Mouse (Mus musculus) forebrain, embryonic 12.5 days (tissue): ENCODE measurements at regions not wholly inside any gene's neighbourhood (a gene's known extent, or its start where the extent isn't known, plus 50 kb on each side); places are given as distances from the start of the nearest gene placed in this dataset.

ENCODE experiments used
- ATAC-seq: fragments of 200-750 bp; cut with Nextera tagmentation; 2 replicates; pipeline ENCODE4 v1.8.0; 2017; ENCODE audit warnings: moderate TSS enrichment; ENCODE audit not compliant: low FRiP score
- H3K27ac ChIP-seq: fragments of 300-500 bp; sonication (generic); 2 replicates; pipeline ENCODE4 v1.5.1; 2016; ENCODE audit warnings: mild to moderate bottlenecking
- H3K27me3 ChIP-seq: fragments of 300-500 bp; sonication (generic); 2 replicates; pipeline ENCODE4 v1.6.1; 2016; ENCODE audit warnings: mild to moderate bottlenecking
- H3K36me3 ChIP-seq: fragments of 300-500 bp; sonication (generic); replicated peaks from 2 replicates; pipeline ENCODE4 v1.6.1; 2016; ENCODE audit warnings: mild to moderate bottlenecking
- H3K4me1 ChIP-seq: fragments of 300-500 bp; sonication (generic); 2 replicates; pipeline ENCODE4 v1.6.1; 2016
- H3K4me2 ChIP-seq: fragments of 300-500 bp; sonication (generic); 2 replicates; pipeline ENCODE4 v1.6.1; 2016; ENCODE audit warnings: mild to moderate bottlenecking, moderate library complexity
- H3K4me3 ChIP-seq: fragments of 300-500 bp; sonication (generic); replicated peaks from 2 replicates; pipeline ENCODE4 v1.5.1; 2016; ENCODE audit warnings: mild to moderate bottlenecking
- H3K9ac ChIP-seq: fragments of 300-500 bp; sonication (generic); 2 replicates; pipeline ENCODE4 v1.6.1; 2016; ENCODE audit warnings: mild to moderate bottlenecking
- H3K9me3 ChIP-seq: fragments of 300-500 bp; sonication (generic); 2 replicates; pipeline ENCODE4 v1.6.1; 2016
- WGBS: fragments of 180-500 bp; shearing (Covaris S2); methylation state at CpG from one replicate; pipeline ENCODE4 v1.1.7; 2016; 5-methylcytosine and 5-hydroxymethylcytosine counted together

DNA sequence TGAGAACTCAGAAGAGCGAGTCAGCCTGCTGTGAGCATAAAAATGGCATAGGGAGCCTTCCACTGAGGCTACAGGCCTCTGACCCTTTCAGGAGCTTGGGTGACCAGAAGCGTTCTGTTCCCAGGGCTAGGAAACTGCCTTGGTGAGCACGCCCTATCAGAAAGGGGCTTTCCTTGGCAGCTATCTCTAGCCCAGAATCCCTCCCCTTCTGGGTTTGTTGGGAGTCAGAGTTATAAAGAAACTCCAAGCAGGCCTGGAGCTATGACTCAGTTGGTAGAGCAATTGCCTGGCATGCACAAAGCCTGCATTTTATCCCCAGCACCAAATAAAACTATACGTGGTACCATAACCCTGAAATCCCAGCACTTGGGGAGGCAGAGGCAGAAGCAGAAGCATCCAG, 85.7 kb upstream of the 4930412O13Rik start:
- Histone ChIP-seq H3K27ac (no peak overlapping the region), H3K9ac (no peak overlapping the region), H3K36me3 (no peaks in the 10 kb centered on the region), H3K4me2 (no peak overlapping the region), H3K9me3 (no peaks in the 10 kb centered on the region), H3K4me1 (peaks cover 3% of the 10 kb centered on the region; the same call in 1 of the 2 replicates), H3K27me3 (no peaks in the 10 kb centered on the region), H3K4me3 (no peak overlapping the region)
- ATAC-seq: no peak
- WGBS: 75% methylated on average over 4 of the region's 4 CpGs

DNA sequence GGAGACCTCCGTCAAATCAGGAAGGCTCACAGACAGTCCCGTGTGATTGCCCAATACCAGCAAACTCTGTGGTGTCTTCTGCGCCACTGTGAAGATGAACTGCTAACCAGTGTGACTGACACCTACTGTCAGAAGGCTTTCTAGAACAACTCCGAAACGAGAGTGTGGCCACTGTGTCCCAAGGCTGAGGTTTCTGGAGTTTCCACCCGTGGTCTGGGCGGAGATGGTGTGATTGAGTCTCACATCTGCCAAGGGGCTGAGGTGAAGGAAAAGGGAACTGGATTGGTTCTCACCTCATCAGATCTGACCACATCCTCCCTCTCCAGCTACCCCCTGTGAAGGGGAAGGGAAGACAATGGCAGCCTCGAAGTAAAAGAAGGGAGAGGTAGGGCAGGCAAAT, 79.6 kb upstream of the 4930412O13Rik start:
- no peaks in the 10 kb centered on the region for H3K36me3 ChIP-seq
- no peak overlapping the region for H3K4me3 ChIP-seq
- H3K27me3 ChIP-seq: no peaks in the 10 kb centered on the region
- no peaks in the 10 kb centered on the region for H3K4me1 ChIP-seq
- H3K27ac ChIP-seq: no peak overlapping the region
- 90% methylated on average over 8 of the region's 8 CpGs for WGBS
- H3K9ac ChIP-seq: no peak overlapping the region
- H3K4me2 ChIP-seq: no peak overlapping the region
- no peaks in the 10 kb centered on the region for H3K9me3 ChIP-seq
- no peak for ATAC-seq

DNA sequence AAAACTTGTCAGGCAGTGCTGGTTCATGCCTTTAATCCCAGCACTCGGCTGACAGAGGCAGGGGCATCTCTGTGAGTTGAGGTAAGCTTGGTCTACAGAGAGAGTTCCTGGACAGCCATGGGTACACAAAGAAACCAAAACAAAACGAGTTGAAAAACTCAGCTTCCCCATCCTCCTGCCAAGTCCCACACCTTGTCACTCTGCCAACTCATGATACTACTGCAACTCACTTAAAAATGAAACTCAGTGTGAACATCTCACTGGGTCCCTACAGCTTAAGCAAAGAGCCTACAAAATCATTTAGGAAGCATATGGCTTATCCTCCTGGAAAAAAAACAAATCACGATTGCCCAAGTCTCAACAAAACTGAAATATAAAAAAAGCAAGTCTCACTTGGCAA, 76.7 kb upstream of the 4930412O13Rik start:
- no peaks in the 10 kb centered on the region for H3K36me3 ChIP-seq
- 79% methylated on average over 3 of the region's 3 CpGs for WGBS

DNA sequence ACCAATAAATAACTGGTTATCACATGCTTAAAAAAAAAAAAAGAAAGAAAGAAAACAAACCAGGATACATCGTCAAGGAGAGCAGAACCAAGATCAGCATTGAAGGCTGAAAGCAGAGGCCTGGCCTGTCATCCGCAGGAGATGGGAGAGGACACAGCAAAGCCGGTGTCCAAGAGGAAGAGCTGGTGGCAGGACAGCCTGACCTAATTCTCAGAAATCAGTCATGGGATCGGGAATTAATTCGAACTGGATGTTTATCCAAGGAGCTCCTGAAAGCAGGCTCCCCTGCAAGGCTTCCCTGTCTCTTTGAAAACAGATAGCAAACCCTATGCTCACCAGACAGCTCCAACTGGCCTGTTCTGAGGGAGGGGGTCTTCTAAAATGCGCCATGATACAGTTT, 75.5 kb upstream of the 4930412O13Rik start:
- H3K4me3 ChIP-seq: no peak overlapping the region
- no peak overlapping the region for H3K27ac ChIP-seq
- no peak for ATAC-seq
- 91% methylated on average over 6 of the region's 6 CpGs for WGBS
- H3K27me3 ChIP-seq: no peaks in the 10 kb centered on the region
- H3K4me1 ChIP-seq: no peaks in the 10 kb centered on the region
- H3K36me3 ChIP-seq: no peaks in the 10 kb centered on the region
- H3K9ac ChIP-seq: no peak overlapping the region
- H3K4me2 ChIP-seq: no peak overlapping the region
- H3K9me3 ChIP-seq: no peaks in the 10 kb centered on the region

More for the DNA sequence above, 76.7 kb upstream of the 4930412O13Rik start:
- Histone ChIP-seq H3K9me3 (no peaks in the 10 kb centered on the region), H3K9ac (no peak overlapping the region), H3K27me3 (no peaks in the 10 kb centered on the region), H3K4me1 (no peaks in the 10 kb centered on the region), H3K4me2 (no peak overlapping the region), H3K4me3 (no peak overlapping the region), H3K27ac (no peak overlapping the region)
- ATAC-seq: no peak
